Mouse (Mus musculus): Measurements from ENCODE around the gene Jmjd1c. TPM values are rescaled to one million over a fixed set of nuclear protein-coding genes. Genes with fewer than 3 reads are reported as not detected.
"Not testable (repeated sequence)": the region's sequence is repeated elsewhere in the genome, so short reads cannot be mapped to it uniquely, and the experiment has no call there.

Gene Jmjd1c
- polyA plus RNA-seq, 2 experiments from 2014 or later, result 56.7 to 57.2 TPM

GRCm38 (mm10) chr10:67104543-67104942 lies 8.6 kb downstream of the Jmjd1c start:
- ATAC-seq, result no peak

- no peak for ATAC-seq
These were observed 9.6 kb downstream of the Jmjd1c start for GRCm38 (mm10) chr10:67105331-67106217.

GRCm38 (mm10) chr10:67106400-67106799 lies 10.5 kb downstream of the Jmjd1c start:
- ATAC-seq, result no peak

- no peak for ATAC-seq
These were observed 11.3 kb downstream of the Jmjd1c start for GRCm38 (mm10) chr10:67107017-67107761.

GRCm38 (mm10) chr10:67108096-67108495 lies 12.2 kb downstream of the Jmjd1c start:
- ATAC-seq, result no peak

GRCm38 (mm10) chr10:67109635-67110034 lies 13.7 kb downstream of the Jmjd1c start:
- ATAC-seq, result no peak

- no peak for ATAC-seq
These were observed 15.3 kb downstream of the Jmjd1c start for GRCm38 (mm10) chr10:67111044-67111798.

GRCm38 (mm10) chr10:67111799-67112177 lies 15.9 kb downstream of the Jmjd1c start:
- peak; percentile 46 for ATAC-seq

GRCm38 (mm10) chr10:67112967-67113366 lies 17.0 kb downstream of the Jmjd1c start:
- not testable (repeated sequence) for ATAC-seq

- ATAC-seq, result no peak
These were observed 17.9 kb downstream of the Jmjd1c start for GRCm38 (mm10) chr10:67113833-67114232.

- peak; percentile 24 for ATAC-seq
These were observed 19.2 kb downstream of the Jmjd1c start for GRCm38 (mm10) chr10:67115115-67115514.

GRCm38 (mm10) chr10:67115666-67116091 lies 19.8 kb downstream of the Jmjd1c start:
- no peak for ATAC-seq

- no peak for ATAC-seq
These were observed 20.3 kb downstream of the Jmjd1c start for GRCm38 (mm10) chr10:67116251-67116650.

GRCm38 (mm10) chr10:67119291-67119690 lies 23.4 kb downstream of the Jmjd1c start:
- ATAC-seq, result peak; percentile 26

GRCm38 (mm10) chr10:67120180-67120579 lies 24.3 kb downstream of the Jmjd1c start:
- peak; percentile 32 for ATAC-seq

GRCm38 (mm10) chr10:67120640-67121039 lies 24.7 kb downstream of the Jmjd1c start:
- no peak for ATAC-seq

GRCm38 (mm10) chr10:67123756-67124155 lies 27.8 kb downstream of the Jmjd1c start:
- ATAC-seq, result no peak

GRCm38 (mm10) chr10:67124156-67124555 lies 28.2 kb downstream of the Jmjd1c start:
- ATAC-seq, result no peak

- ATAC-seq, result peak; percentile 46
These were observed 30.3 kb downstream of the Jmjd1c start for GRCm38 (mm10) chr10:67126061-67126858.

GRCm38 (mm10) chr10:67126859-67127758 lies 31.2 kb downstream of the Jmjd1c start:
- peak; percentile 67 for ATAC-seq

- no peak for ATAC-seq
These were observed 33.6 kb downstream of the Jmjd1c start for GRCm38 (mm10) chr10:67129531-67129930.
